Mouse (Mus musculus): ENCODE measurements around the gene Rtbdn.

Gene Rtbdn

GRCm38 (mm10) chr8:84921596-84921995 lies 25.2 kb upstream of the Rtbdn start:
- DNase-seq (ENCODE audit: low read depth in 2 of 2, low spot score in 2 of 2): no peak

- no peak for DNase-seq (ENCODE audit: low read depth in 2 of 2, low spot score in 2 of 2)
These were observed 21.2 kb upstream of the Rtbdn start for GRCm38 (mm10) chr8:84925557-84925956.

GRCm38 (mm10) chr8:84927513-84927912 lies 19.3 kb upstream of the Rtbdn start:
- DNase-seq (ENCODE audit: low read depth in 2 of 2, low spot score in 2 of 2): no peak

GRCm38 (mm10) chr8:84928456-84929306 lies 18.1 kb upstream of the Rtbdn start:
- DNase-seq (ENCODE audit: low read depth in 2 of 2, low spot score in 2 of 2): peak in 1 of 2 experiments; percentile 46

- no peak for DNase-seq (ENCODE audit: low read depth in 2 of 2, low spot score in 2 of 2)
These were observed 16.2 kb upstream of the Rtbdn start for GRCm38 (mm10) chr8:84930582-84930981.

- DNase-seq (ENCODE audit: low read depth in 2 of 2, low spot score in 2 of 2): no peak
These were observed 12.8 kb upstream of the Rtbdn start for GRCm38 (mm10) chr8:84933767-84934559.

- DNase-seq (ENCODE audit: low read depth in 2 of 2, low spot score in 2 of 2): no peak
These were observed 11.9 kb upstream of the Rtbdn start for GRCm38 (mm10) chr8:84934860-84935259.

GRCm38 (mm10) chr8:84935489-84935888 lies 11.3 kb upstream of the Rtbdn start:
- no peak for DNase-seq (ENCODE audit: low read depth in 2 of 2, low spot score in 2 of 2)

GRCm38 (mm10) chr8:84936041-84936961 lies 10.5 kb upstream of the Rtbdn start:
- DNase-seq (ENCODE audit: low read depth in 2 of 2, low spot score in 2 of 2): no peak

GRCm38 (mm10) chr8:84936962-84937546 lies 9.7 kb upstream of the Rtbdn start, which contains the start of gene Mast1:
Mast1 (minus strand) TSS chr8:84937359.
- peak; percentile 37 to 50 for DNase-seq (ENCODE audit: low read depth in 2 of 2, low spot score in 2 of 2)

GRCm38 (mm10) chr8:84937620-84938485 lies 8.9 kb upstream of the Rtbdn start:
- no peak for DNase-seq (ENCODE audit: low read depth in 2 of 2, low spot score in 2 of 2)

- DNase-seq (ENCODE audit: low read depth in 2 of 2, low spot score in 2 of 2): no peak
These were observed 3.1 kb upstream of the Rtbdn start for GRCm38 (mm10) chr8:84943699-84944098.

- peak in 1 of 2 experiments; percentile 28 for DNase-seq (ENCODE audit: low read depth in 2 of 2, low spot score in 2 of 2)
These were observed 2.2 kb upstream of the Rtbdn start for GRCm38 (mm10) chr8:84944478-84945160.

- no peak for DNase-seq (ENCODE audit: low read depth in 2 of 2, low spot score in 2 of 2)
These were observed 1.6 kb upstream of the Rtbdn start for GRCm38 (mm10) chr8:84945235-84945632.

- DNase-seq (ENCODE audit: low read depth in 2 of 2, low spot score in 2 of 2): peak in 1 of 2 experiments; percentile 41
These were observed 911 bp upstream of the Rtbdn start for GRCm38 (mm10) chr8:84945633-84946527.

- DNase-seq (ENCODE audit: low read depth in 2 of 2, low spot score in 2 of 2): no peak
These were observed 402 bp downstream of the Rtbdn start for GRCm38 (mm10) chr8:84947241-84947545.

- no peak for DNase-seq (ENCODE audit: low read depth in 2 of 2, low spot score in 2 of 2)
These were observed 3.0 kb downstream of the Rtbdn start for GRCm38 (mm10) chr8:84949753-84950152.

- DNase-seq (ENCODE audit: low read depth in 2 of 2, low spot score in 2 of 2): no peak
These were observed 5.9 kb downstream of the Rtbdn start for GRCm38 (mm10) chr8:84952612-84953255.
